Mouse (Mus musculus): ENCODE data around the gene Nelfe. TPM values are rescaled to one million over a fixed set of nuclear protein-coding genes. Genes with fewer than 3 reads are reported as not detected.

Nelfe gene
- polyA plus RNA-seq, 1 experiment from 2014 or later = 52.1 TPM

- 85% methylated on average over 13 of the region's 13 CpGs for WGBS (ENCODE audit: missing documents)
- Histone ChIP-seq H3K79me2 (ENCODE audit: inconsistent target) (no peaks in the 10 kb centered on the region; the same call in 1 of the 2 replicates), H3K36me3 (ENCODE audit: inconsistent target) (no peaks in the 10 kb centered on the region), H3K27ac (no peak overlapping the region), H3K4me3 (ENCODE audit: inconsistent target) (no peak overlapping the region)
Measured at GRCm38 (mm10) chr17:34861704-34862415, 11.7 kb downstream of the Nelfe start.

DNA sequence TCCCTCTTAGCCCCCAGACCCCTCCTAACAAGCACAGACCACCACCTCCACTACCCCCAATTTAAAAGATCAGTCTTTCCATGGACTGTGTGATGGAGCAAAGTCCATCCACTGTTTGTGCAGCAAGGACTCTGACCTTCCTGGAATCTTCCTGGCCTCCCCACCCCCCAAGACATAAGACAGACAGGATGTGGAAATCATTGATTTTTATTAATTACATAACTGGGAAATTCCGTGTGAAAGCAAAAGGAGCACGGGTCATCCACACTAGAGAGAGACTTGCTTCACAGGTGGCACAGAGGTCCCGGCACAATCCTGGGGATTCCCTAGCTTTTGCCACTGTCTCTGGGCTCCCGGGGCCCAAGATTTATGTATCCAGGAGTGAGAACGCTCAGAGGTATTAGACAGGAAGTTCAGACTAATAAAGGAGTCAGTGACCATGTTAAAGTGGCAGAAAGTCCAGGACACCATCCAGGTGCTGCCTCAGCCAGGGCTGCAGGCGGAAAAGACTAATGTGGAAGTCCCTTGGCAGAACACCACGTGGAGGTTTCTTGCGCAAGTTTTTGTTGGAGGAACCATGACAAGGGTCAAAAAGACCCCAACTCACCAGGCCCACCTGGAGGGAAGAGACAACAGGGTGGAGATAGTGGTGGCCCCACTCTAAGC lies 12.4 kb downstream of the Nelfe start, which contains the start of gene Cfb:
Gene Cfb (minus strand): TSS at position 103 of the 666 bp plus-strand sequence.
- no peaks in the 10 kb centered on the region; the same call in 1 of the 2 replicates for H3K79me2 ChIP-seq (ENCODE audit: inconsistent target)
- no peak within 1 kb of the TSS for H3K4me3 ChIP-seq (ENCODE audit: inconsistent target)
- no peaks in the 10 kb centered on the region for H3K36me3 ChIP-seq (ENCODE audit: inconsistent target)
- H3K27ac ChIP-seq = no peak within 1 kb of the TSS
- 62% methylated on average over 8 of the region's 8 CpGs for WGBS (ENCODE audit: missing documents)

DNA sequence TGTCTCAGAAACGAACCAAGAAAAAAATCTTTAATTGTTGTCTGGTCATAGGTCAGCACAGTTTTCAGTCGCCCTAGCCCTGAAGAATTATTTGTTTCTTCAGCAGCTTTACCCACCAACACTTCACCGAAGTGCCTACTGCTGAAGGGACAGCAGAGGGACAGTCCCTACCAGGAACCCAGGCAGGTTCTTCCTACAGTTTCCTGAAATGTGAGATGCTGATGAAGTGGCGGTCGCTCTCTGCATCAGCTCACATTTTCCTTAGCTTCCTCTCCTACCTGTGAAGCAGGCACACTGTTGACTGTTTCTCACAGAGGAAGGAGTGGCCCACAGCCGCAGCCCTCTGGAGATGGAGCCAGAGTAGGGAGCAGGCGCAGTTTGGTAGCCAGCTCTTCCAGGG lies 15.8 kb downstream of the Nelfe start:
- Histone ChIP-seq H3K79me2 (ENCODE audit: inconsistent target) (no peaks in the 10 kb centered on the region; the same call in 1 of the 2 replicates), H3K36me3 (ENCODE audit: inconsistent target) (no peaks in the 10 kb centered on the region), H3K27ac (no peak overlapping the region), H3K4me3 (ENCODE audit: inconsistent target) (no peak overlapping the region)
- WGBS (ENCODE audit: missing documents) = 63% methylated on average over 7 of the region's 7 CpGs

GRCm38 (mm10) chr17:34874321-34874720 lies 24.1 kb downstream of the Nelfe start:
- no peak overlapping the region for H3K4me3 ChIP-seq (ENCODE audit: inconsistent target)
- no peaks in the 10 kb centered on the region for H3K36me3 ChIP-seq (ENCODE audit: inconsistent target)
- no peaks in the 10 kb centered on the region for H3K79me2 ChIP-seq (ENCODE audit: inconsistent target)
- 96% methylated on average over 6 of the region's 6 CpGs for WGBS (ENCODE audit: missing documents)
- H3K27ac ChIP-seq = no peak overlapping the region

DNA sequence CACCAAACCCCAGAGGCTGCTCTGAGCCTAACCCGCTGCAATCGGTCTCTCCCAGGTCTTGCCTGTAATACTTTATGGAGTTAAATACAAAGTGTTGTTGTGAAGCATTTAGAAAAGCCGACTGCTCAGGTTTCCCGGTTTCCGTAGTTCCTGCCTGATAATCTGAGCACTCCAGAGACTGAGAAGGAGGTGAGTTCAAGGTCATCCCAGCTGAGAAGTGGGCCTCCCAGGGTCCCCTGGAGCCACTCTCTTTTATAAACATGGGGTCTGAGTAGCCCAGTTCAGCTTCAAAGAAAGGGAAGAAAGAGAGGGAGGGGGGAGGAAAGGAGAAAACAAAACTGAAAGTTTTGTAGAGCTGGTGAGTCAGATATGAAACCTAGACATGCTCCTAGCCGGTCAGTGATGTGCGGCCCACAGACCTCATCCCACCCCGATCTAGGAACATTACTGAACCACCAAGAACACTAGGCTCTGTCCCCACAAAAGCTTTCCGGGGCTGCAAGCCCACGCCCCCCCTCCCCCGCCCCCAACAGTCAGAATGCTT lies 29.2 kb downstream of the Nelfe start, which contains the start of gene Zbtb12:
Gene Zbtb12 (plus strand): TSS at position 148 of the 544 bp plus-strand sequence.
- Histone ChIP-seq H3K27ac (0 out of 2 replicates have a peak within 1 kb of the TSS, but pooled peaks have one; percentile 12), H3K4me3 (ENCODE audit: inconsistent target) (no peak within 1 kb of the TSS), H3K79me2 (ENCODE audit: inconsistent target) (no peaks in the 10 kb centered on the region), H3K36me3 (ENCODE audit: inconsistent target) (no peaks in the 10 kb centered on the region)
- 42% methylated on average over 10 of the region's 11 CpGs for WGBS (ENCODE audit: missing documents)

GRCm38 (mm10) chr17:34881166-34881565 lies 31.0 kb downstream of the Nelfe start:
- H3K36me3 ChIP-seq (ENCODE audit: inconsistent target) = no peaks in the 10 kb centered on the region
- no peak overlapping the region for H3K4me3 ChIP-seq (ENCODE audit: inconsistent target)
- H3K79me2 ChIP-seq (ENCODE audit: inconsistent target) = no peaks in the 10 kb centered on the region
- H3K27ac ChIP-seq = no peak overlapping the region

- Histone ChIP-seq H3K36me3 (ENCODE audit: inconsistent target) (no peaks in the 10 kb centered on the region), H3K4me3 (ENCODE audit: inconsistent target) (no peak within 1 kb of the TSS), H3K27ac (peak within 1 kb of the TSS; percentile 19; the same call in 1 of the 2 replicates), H3K79me2 (ENCODE audit: inconsistent target) (no peaks in the 10 kb centered on the region)
- 93% methylated on average over 14 of the region's 15 CpGs for WGBS (ENCODE audit: missing documents)
Measured at GRCm38 (mm10) chr17:34881683-34882310, 31.6 kb downstream of the Nelfe start, which contains the start of gene Gm20547. Gene Gm20547, minus strand, starts transcription at chr17:34882042.

GRCm38 (mm10) chr17:34883332-34883731 lies 33.1 kb downstream of the Nelfe start:
- Histone ChIP-seq H3K36me3 (ENCODE audit: inconsistent target) (no peaks in the 10 kb centered on the region), H3K27ac (peak overlapping the region; percentile 19), H3K79me2 (ENCODE audit: inconsistent target) (no peaks in the 10 kb centered on the region), H3K4me3 (ENCODE audit: inconsistent target) (no peak overlapping the region)
- 23% methylated on average over 3 of the region's 3 CpGs for WGBS (ENCODE audit: missing documents)

GRCm38 (mm10) chr17:34884704-34885103 lies 34.5 kb downstream of the Nelfe start:
- no peak overlapping the region for H3K27ac ChIP-seq
- WGBS (ENCODE audit: missing documents) = 95% methylated on average over 6 of the region's 6 CpGs
- H3K36me3 ChIP-seq (ENCODE audit: inconsistent target) = no peaks in the 10 kb centered on the region
- no peaks in the 10 kb centered on the region for H3K79me2 ChIP-seq (ENCODE audit: inconsistent target)
- H3K4me3 ChIP-seq (ENCODE audit: inconsistent target) = no peak overlapping the region

DNA sequence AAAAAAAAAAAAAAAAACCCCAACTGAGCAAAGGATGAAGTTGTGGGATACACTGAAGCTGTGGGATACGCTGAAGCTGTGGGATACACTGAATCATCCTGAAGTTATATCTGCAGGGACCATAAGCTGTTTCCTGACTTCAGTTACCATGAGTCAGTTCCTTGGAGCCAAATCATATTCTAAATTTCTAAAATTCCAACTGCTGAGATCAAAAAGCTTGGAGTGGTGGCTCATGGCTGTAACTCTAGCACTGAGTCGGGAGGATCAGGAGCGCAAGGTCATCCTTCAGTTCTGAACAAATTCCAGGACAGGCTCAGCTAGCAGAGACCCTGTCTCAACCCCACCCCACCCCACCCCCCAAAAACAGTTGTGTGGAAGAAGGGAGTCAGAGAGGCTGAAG lies 35.4 kb downstream of the Nelfe start:
- 97% methylated on average over 3 of the region's 3 CpGs for WGBS (ENCODE audit: missing documents)
- H3K36me3 ChIP-seq (ENCODE audit: inconsistent target) = no peaks in the 10 kb centered on the region
- H3K79me2 ChIP-seq (ENCODE audit: inconsistent target) = no peaks in the 10 kb centered on the region
- H3K4me3 ChIP-seq (ENCODE audit: inconsistent target) = no peak overlapping the region
- no peak overlapping the region for H3K27ac ChIP-seq

DNA sequence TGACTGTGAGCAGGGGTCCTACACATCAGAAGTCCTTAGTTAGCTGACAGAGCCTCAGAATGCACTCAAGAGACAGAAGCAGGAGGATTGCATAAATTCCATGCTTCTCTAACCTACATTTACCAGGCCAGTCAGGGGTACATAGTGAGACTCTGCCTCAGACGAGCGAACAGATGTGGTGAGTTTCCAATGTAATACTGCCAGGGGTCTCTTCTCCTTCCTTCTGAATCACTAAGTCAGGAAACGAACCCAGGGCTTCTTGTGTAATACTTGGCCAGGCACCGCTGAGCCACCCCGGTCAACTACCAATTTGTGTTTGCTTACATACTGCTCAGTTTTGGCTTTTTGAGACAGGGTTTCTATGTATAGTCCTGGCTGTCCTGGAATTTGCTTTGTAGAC lies 37.8 kb downstream of the Nelfe start:
- Histone ChIP-seq H3K36me3 (ENCODE audit: inconsistent target) (no peaks in the 10 kb centered on the region), H3K79me2 (ENCODE audit: inconsistent target) (no peaks in the 10 kb centered on the region), H3K4me3 (ENCODE audit: inconsistent target) (no peak overlapping the region), H3K27ac (no peak overlapping the region)
- WGBS (ENCODE audit: missing documents) = 42% methylated on average over 5 of the region's 5 CpGs

DNA sequence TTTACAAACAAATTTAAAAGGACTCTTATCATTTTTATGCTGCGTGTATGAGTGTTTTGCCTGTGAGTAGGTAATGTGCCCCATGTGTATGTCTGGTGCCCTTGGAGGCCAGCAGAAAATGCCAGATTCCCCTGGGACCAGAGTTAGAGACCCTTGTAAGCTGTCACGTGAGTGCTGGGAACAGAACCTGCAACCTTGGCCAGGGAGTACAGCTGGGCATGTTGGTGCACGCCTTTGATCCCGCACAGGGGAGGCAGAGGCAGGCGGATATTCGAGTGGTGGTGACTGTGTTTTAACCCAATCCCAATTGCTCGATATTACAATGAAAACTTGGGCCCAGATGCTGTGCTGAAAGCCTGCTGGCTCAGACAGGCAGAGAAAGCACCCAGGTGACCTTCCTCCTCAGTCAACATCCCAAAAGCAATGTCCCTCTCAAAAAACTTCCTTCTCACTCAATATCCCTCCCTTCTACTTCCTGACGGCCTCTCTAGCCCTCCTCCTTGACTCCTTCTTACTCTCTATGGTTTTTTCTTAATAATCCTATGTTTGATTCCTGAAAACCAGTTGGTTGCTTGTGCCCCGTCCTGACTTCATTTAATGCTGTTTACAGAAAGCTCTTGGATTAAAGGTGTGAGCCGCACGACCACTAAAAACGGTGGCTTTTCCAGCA lies 40.0 kb downstream of the Nelfe start:
- H3K27ac ChIP-seq = no peak overlapping the region
- 93% methylated on average over 12 of the region's 12 CpGs for WGBS (ENCODE audit: missing documents)
- H3K79me2 ChIP-seq (ENCODE audit: inconsistent target) = no peaks in the 10 kb centered on the region
- no peaks in the 10 kb centered on the region for H3K36me3 ChIP-seq (ENCODE audit: inconsistent target)
- no peak overlapping the region for H3K4me3 ChIP-seq (ENCODE audit: inconsistent target)

DNA sequence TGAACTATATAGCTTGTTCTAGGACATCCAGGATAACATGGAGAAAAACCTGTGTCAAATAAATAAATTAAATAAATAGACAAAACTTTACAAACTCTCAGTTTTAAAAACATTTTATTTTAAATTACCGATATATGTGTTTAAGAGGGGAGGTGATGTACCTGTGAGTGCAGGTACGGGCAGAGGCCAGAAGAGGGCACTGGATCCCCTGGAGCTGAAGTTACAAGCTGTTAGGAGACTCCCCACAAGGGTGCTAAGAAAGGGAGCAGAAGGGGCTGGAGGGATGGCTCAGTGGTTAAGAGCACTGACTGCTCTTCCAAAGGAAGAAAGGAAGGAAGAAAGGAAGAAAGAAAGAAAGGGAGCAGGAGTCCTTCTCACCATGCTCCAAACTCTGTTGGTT lies 41.2 kb downstream of the Nelfe start:
- Histone ChIP-seq H3K27ac (no peak overlapping the region), H3K4me3 (ENCODE audit: inconsistent target) (no peak overlapping the region), H3K79me2 (ENCODE audit: inconsistent target) (no peaks in the 10 kb centered on the region), H3K36me3 (ENCODE audit: inconsistent target) (no peaks in the 10 kb centered on the region)
- 100% methylated on average over 2 of the region's 2 CpGs for WGBS (ENCODE audit: missing documents)

DNA sequence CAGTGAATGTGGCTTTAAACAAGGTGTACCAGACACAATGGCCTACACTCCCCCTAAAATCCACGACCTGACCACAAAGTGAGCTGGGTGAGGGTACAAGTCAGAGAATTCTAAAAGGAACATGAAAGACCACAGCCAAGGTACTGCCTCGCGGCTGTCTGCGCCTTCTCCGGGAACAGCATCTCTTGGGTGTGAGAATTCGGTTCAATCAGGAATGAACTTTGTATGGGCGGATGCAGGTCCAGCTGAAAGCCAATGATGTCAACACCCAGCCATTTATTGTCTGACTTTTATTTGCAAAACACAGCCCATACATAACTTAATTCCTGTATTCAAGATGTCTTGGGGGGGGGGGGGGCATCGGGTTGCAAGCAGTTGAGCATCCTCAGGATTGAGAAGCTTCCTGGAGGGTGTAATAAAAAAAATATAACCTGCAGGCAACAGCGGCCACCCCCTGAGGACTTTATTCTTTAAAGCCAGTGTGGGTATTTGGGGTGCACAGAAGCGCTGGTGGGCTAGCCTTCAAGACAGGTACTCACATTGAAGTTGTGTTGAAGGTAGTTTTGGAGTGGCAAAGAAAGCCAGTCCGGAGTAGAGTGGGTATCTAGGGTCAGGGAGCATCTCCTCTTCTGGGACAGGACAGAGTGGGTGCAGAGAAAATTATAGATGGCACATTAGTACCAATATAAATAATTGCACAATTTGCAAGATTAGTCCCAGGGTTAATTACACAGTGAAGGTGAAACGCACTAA lies 43.1 kb downstream of the Nelfe start:
- Histone ChIP-seq H3K79me2 (ENCODE audit: inconsistent target) (no peaks in the 10 kb centered on the region), H3K4me3 (ENCODE audit: inconsistent target) (peak overlapping the region; percentile 14; the same call in 1 of the 2 replicates), H3K36me3 (ENCODE audit: inconsistent target) (no peaks in the 10 kb centered on the region), H3K27ac (peak overlapping the region; percentile 54)
- 91% methylated on average over 12 of the region's 12 CpGs for WGBS (ENCODE audit: missing documents)
